ENCODE assay signal across 13 mouse cellular contexts in genomic region chr3:95999308-96000079, GRCm38 (mm10). TPM values are rescaled to one million over a fixed set of nuclear protein-coding genes. Genes with fewer than 3 reads are reported as not detected.
DNase-seq lines count a peak whose midpoint lies in the region; ATAC-seq and TF ChIP-seq lines count a peak whose summit lies in the region.
"Had no signal": no experiment of that assay in that cellular context is flagged by ENCODE, and none has a peak within 500 bp of the region (broad histone marks: within the 10 kb centered on the region; RNA-seq: fewer than 3 reads in every experiment).

No protein-coding gene starts in this region.

- peak overlapping the region; percentile 82 for H3K27ac ChIP-seq in gastrocnemius, adult 2 months
- peak overlapping the region; percentile 71 for H3K27ac ChIP-seq in left cerebral cortex, adult 2 months
- H3K27ac ChIP-seq in macrophage: peak overlapping the region; percentile 97
- H3K27ac ChIP-seq: hindbrain, embryonic 13.5 days; limb, embryonic 13.5 days had no signal

- peak overlapping the region; percentile 51 for H3K4me3 ChIP-seq in gastrocnemius, adult 2 months
- no peak overlapping the region for H3K4me3 ChIP-seq in left cerebral cortex, adult 2 months
- H3K4me3 ChIP-seq in macrophage (ENCODE audit: inconsistent target): no peak overlapping the region
- H3K4me3 ChIP-seq: hindbrain, embryonic 13.5 days; limb, embryonic 13.5 days had no signal

- peak; percentile 50 for ATAC-seq in common myeloid progenitor, adult 5-6 weeks (replicated peaks; ENCODE audit: low read depth, poor library complexity, severe bottlenecking)

- no peak for DNase-seq in gastrocnemius, adult 2 months
- no peak for DNase-seq in gastrocnemius, postnatal 14 days
- no peak for DNase-seq in left cerebral cortex, adult 2 months (ENCODE audit: extremely low spot score in 1 of 2, low spot score in 2 of 2)
- no peak for DNase-seq in left cerebral cortex, adult 8-10 months (ENCODE audit: low spot score in 2 of 2)
- DNase-seq in lung, postnatal 25 days (ENCODE audit: low spot score): no peak
- DNase-seq in gastrocnemius, postnatal 25 days: no peak
- DNase-seq: B cell, adult 2 months; right cerebral cortex, adult 18-20 months; thymus, postnatal 25 days had no signal

- H3K79me2 ChIP-seq in macrophage (ENCODE audit: inconsistent target): peaks cover 47% of the 10 kb centered on the region

- intact Hi-C loops in gastrocnemius, adult 2 months (cut with DNase I): no loop called here
- intact Hi-C loops in gastrocnemius, postnatal 14 days (cut with DNase I; ENCODE audit: low total_unique reads): no loop called here
- intact Hi-C loops in left cerebral cortex, adult 2 months (cut with DNase I): loop anchor here (5.0 kb wide), 2 partner anchors 43 to 182 kb away; partner anchors contain the start of gene Rprd2

- TF ChIP-seq CTCF in gastrocnemius, adult 2 months (IDR thresholded peaks at IDR 0.05): no peak
- TF ChIP-seq CTCF in left cerebral cortex, adult 2 months (IDR thresholded peaks at IDR 0.05): no peak

- 77% methylated on average over 12 of the region's 12 CpGs for WGBS in macrophage (ENCODE audit: missing documents)

- no peaks in the 10 kb centered on the region for H3K36me3 ChIP-seq in macrophage (ENCODE audit: inconsistent target)

RNA-seq across cellular contexts. Expression of gene Plekho1, which starts 3.7 kb away (rescaled TPM):
- 10 to 100 TPM; 14.2 to 19.3 TPM for total RNA-seq in gastrocnemius, adult 2 months (2021)
- total RNA-seq in gastrocnemius, postnatal 14 days (2021): 10 to 100 TPM; 30.0 to 50.8 TPM
- total RNA-seq in left cerebral cortex, adult 2 months (2021): 10 to 100 TPM; 73.5 to 86.9 TPM
- total RNA-seq in left cerebral cortex, adult 8-10 months (2022): 10 to 100 TPM; 64.0 to 86.2 (median 81.6) TPM
- 28.9 and 33.8 TPM in 2 replicates for total RNA-seq in common myeloid progenitor, adult 5-6 weeks (2017)
- total RNA-seq in macrophage (2018; cell fraction: chromatin; rRNA removed): 100 to 1,000 TPM; 115 to 354 (median 220) TPM
- 100 to 1,000 TPM; 154 to 259 (median 208) TPM for total RNA-seq in macrophage (2018; cell fraction: cytosol; rRNA removed)
- 100 to 1,000 TPM; 160 to 320 (median 230) TPM for total RNA-seq in macrophage (2018; cell fraction: nucleus; rRNA removed)
- 189 to 264 TPM (median 249 TPM) in 3 replicates for polyA plus RNA-seq in macrophage (2018)
- total RNA-seq in gastrocnemius, postnatal 25 days (2021): 10 to 100 TPM; 23.2 to 39.8 TPM

RNA-seq across cellular contexts. Expression of gene Vps45, which starts 58.8 kb away (rescaled TPM):
- total RNA-seq in gastrocnemius, adult 2 months (2021): 10 to 100 TPM; 15.0 to 22.7 TPM
- total RNA-seq in gastrocnemius, postnatal 14 days (2021): 10 to 100 TPM; 21.4 to 23.6 TPM
- total RNA-seq in left cerebral cortex, adult 2 months (2021): 10 to 100 TPM; 38.3 to 45.9 TPM
- total RNA-seq in left cerebral cortex, adult 8-10 months (2022): 10 to 100 TPM; 44.9 to 55.2 (median 50.3) TPM
- total RNA-seq in common myeloid progenitor, adult 5-6 weeks (2017): 19.6 and 35.9 TPM in 2 replicates
- 10 to 100 TPM in 25 of 26 experiments, 1 to 10 TPM in 1; 10.0 to 70.7 (median 32.2) TPM for total RNA-seq in macrophage (2018; cell fraction: chromatin; rRNA removed)
- total RNA-seq in macrophage (2018; cell fraction: cytosol; rRNA removed): 10 to 100 TPM; 16.1 to 37.6 (median 25.1) TPM
- total RNA-seq in macrophage (2018; cell fraction: nucleus; rRNA removed): 10 to 100 TPM; 10.6 to 63.5 (median 24.8) TPM
- polyA plus RNA-seq in macrophage (2018): 18.6 to 31.7 TPM (median 25.9 TPM) in 3 replicates
- total RNA-seq in gastrocnemius, postnatal 25 days (2021): 10 to 100 TPM; 17.0 to 22.2 TPM
